Mouse (Mus musculus) C2C12 (cell line): Measurements from ENCODE around the gene Etfb.

Experiments
- CTCF ChIP-seq: IDR thresholded peaks from one replicate; pipeline ENCODE4 v1.5.1; 2011; ENCODE audit not compliant: control insufficient read depth, insufficient read depth, insufficient read length
- MAX ChIP-seq: IDR thresholded peaks from one replicate; pipeline ENCODE4 v1.6.1; 2011; ENCODE audit warnings: mild to moderate bottlenecking, control low read depth
- MYOD1 ChIP-seq: IDR thresholded peaks from one replicate; pipeline ENCODE4 v1.6.1; 2011; ENCODE audit warnings: low read depth; ENCODE audit not compliant: control insufficient read depth, insufficient read length
- USF1 ChIP-seq: IDR thresholded peaks from one replicate; pipeline ENCODE4 v1.6.1; 2011; ENCODE audit warnings: low read depth, mild to moderate bottlenecking, control low read depth, moderate library complexity

- TF ChIP-seq CTCF (no peak), MAX (no peak), MYOD1 (no peak), USF1 (no peak)
Measured at GRCm38 (mm10) chr7:43483236-43483635, 39.4 kb downstream of the Etfb start.
